Mouse (Mus musculus) G1E (cell line): ENCODE results near the gene Olfr870.

ENCODE experiments used
- CTCF ChIP-seq: IDR thresholded peaks from 2 replicates; pipeline ENCODE4 v1.5.1; 2012; ENCODE audit warnings: low read depth, low read length, inconsistent platforms, mixed read lengths
- GATA2 ChIP-seq: IDR thresholded peaks from 2 replicates; pipeline ENCODE4 v1.6.1; 2012; ENCODE audit warnings: low read depth, low read length, inconsistent platforms, borderline replicate concordance
- TAL1 ChIP-seq: conservative IDR thresholded peaks from 2 replicates; pipeline ENCODE4 v1.6.1; 2012; ENCODE audit warnings: low read depth, low read length, inconsistent platforms, mixed read lengths

- TF ChIP-seq CTCF: no peak
- TF ChIP-seq TAL1: no peak
- TF ChIP-seq GATA2: no peak
These were observed at the start of gene Olfr870 for GRCm38 (mm10) chr9:20173957-20174356.
